Mouse (Mus musculus) megakaryocyte, adult 5-6 weeks (primary cell): ENCODE data around the gene Ccdc57. TPM values are rescaled to one million over a fixed set of nuclear protein-coding genes. Genes with fewer than 3 reads are reported as not detected.
A peak's percentile ranks its signal among the peaks of the same experiment; 100 is the strongest.

ENCODE experiments used
- ATAC-seq: 2 replicates; pipeline ENCODE4 v1.8.0; 2016; ENCODE audit warnings: mild to moderate bottlenecking, inconsistent platforms; ENCODE audit not compliant: poor library complexity, severe bottlenecking
- total RNA-seq, 2 experiments: library from RNA; stranded (forward) in 1 of 2; stranded (reverse) in 1 of 2; fragments of 153-499, 151-499 nt in 1 of 2; fragments of 221-1000, 200-1000 nt in 1 of 2; gene quantifications; 2 replicates each; pipeline versions ENCODE4 v1.2.3 to v1.2.4; 2015 to 2017

The Ccdc57 gene
- total RNA-seq, 2 experiments from 2014 or later, result 1.2 to 2.1 TPM

DNA sequence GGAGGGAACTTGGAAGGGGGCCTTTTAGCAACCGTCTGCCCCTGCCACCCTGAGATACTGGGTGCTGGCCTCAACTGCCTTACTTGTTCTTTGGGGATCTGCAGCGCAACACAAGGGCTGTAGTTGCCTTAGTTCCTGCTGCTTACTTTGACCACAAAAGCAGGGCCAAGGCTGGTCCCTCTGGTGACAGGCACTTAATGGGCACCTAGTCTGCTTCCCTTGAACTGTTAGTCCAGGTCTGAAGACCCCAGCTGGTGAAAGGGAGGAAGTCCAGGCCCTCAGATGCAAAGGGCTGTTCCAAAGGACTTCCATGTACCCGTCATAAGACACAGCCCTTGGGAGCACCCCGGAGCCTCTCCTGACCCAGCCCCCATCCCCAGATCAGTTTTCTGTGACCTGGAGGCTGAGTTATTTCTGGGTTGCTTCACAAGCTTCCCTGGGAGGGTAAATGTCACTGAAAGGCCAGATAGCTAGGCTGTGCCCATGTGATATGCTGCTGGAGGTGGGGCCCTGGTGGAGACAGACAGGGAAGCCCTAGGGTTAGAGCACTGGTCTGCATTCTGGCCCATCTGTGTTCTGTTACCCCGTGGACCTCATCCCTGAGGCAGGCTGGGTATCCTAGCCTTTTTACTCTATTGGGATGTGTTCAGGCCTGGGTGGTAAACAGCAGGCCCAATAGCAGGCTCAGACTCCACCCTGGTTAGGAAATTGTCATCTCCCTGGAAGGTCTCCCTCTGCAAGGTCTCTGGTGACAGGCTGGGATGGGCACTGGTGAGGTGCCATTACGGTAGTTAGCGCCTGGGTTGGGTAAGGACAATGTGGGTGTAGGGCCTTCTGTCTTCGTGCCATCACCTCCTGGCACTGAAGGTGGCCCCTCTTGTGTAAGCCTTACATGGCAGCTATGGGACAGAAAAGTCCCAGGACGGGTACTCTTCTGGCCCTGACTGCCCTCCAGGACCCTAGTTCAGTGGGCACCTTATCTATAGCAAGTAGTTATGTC is 19.4 kb upstream of the Ccdc57 start:
- no peak for ATAC-seq

GRCm38 (mm10) chr11:120951237-120951636 is 18.6 kb upstream of the Ccdc57 start:
- no peak for ATAC-seq

DNA sequence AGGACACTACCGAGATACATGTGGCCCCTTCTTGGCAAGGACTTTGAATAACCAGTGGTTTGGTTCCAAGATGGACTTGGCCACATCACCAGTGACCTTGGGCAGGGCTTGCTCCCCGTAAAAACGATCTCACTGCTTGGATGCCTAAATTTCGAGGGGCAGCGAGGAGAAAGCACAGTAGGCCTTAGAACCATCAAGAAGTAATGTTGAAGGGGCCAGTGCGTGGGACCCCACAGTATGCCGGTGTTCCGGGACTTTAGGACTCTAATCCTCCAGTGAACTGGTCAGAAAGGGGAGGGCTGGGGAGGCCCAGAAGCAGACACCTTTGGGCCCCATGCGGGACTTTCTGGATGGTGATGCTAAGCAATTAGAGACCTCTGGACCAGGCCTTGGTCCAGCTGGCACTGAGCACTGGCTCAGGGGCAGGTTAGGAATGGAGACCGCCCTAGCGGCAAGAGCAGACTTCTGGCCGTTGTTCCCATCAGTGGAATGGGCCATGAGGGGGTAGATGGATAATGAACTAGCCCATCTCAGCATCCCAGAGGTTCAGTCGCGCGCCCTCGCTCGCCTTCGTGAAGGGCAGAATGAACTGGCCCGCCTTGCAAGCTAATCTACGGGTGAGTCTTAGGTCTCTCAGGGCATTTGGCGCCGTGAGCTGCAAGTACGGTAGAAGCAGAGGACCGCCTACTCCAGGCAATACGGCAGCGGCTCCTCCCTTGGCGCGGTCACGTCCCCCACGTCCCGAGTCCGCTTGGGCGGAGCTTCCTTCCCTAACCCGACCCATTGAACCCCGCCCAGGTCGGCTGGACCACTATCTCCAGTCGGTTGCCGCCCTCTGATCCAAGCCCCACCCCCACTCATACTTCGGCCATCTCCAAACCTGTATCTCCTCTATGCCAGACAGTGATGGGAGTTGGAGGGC is 17.9 kb upstream of the Ccdc57 start:
- ATAC-seq, result peak; percentile 70

- no peak for ATAC-seq
These were observed 17.2 kb upstream of the Ccdc57 start for GRCm38 (mm10) chr11:120949863-120950262.

DNA sequence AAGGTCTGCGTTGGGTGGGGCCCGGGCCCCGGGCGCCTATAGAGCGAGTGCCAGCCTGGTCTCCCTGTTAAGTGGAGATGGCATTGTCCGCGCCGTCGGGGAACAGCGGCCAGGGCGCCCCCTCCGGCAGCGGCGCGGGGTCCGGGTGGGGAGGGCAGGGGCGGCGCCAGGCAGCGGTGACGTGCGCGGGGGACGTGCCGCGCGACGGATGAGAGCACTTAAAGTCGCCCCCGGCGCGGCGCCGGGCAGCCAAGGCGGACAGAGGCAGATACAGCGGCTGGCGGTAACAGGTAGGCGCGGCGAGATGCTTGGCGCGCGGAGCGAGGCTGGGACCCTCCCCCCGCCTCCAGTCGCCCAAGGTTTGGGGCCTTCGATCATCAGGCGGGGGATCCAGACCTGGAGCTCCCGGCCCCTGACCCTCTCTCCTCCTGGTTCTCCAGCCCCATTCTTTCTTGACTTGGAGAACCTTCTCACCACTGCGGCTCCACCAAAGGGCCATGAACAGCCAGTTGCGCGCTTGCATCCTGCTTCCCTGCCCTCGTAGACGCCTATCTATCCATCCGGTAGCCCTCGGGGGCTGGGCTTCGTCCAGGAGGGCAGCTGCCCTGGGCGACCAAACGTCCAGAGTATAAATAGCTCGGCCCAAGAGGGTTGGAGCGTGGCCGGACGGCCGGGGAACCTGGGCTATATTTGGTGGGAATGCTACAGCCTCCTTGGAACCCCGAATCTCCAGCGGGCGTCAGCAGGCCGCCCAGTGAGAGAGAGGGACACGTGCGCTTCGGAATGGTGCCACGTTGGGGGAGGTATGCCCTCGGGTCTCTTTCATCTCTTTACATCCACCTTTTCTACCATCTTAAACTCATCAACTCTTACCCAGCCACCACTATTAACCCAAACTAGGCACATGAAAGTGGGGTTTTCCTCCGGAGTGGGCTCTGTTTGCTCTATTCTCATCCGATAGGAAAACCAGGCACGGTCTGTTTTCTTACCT is 16.5 kb upstream of the Ccdc57 start:
- ATAC-seq, result peak; percentile 53

GRCm38 (mm10) chr11:120948328-120948727 is 15.7 kb upstream of the Ccdc57 start, which contains the start of gene Slc16a3:
Gene Slc16a3 (plus strand): TSS chr11:120948480.
- peak; percentile 52 for ATAC-seq

- no peak for ATAC-seq
These were observed 13.3 kb upstream of the Ccdc57 start for GRCm38 (mm10) chr11:120945926-120946325.

- ATAC-seq, result no peak
These were observed 12.6 kb upstream of the Ccdc57 start for GRCm38 (mm10) chr11:120945266-120945665.

- peak; percentile 19; the same call in 1 of the 2 replicates for ATAC-seq
These were observed 8.3 kb upstream of the Ccdc57 start for GRCm38 (mm10) chr11:120940959-120941358.

DNA sequence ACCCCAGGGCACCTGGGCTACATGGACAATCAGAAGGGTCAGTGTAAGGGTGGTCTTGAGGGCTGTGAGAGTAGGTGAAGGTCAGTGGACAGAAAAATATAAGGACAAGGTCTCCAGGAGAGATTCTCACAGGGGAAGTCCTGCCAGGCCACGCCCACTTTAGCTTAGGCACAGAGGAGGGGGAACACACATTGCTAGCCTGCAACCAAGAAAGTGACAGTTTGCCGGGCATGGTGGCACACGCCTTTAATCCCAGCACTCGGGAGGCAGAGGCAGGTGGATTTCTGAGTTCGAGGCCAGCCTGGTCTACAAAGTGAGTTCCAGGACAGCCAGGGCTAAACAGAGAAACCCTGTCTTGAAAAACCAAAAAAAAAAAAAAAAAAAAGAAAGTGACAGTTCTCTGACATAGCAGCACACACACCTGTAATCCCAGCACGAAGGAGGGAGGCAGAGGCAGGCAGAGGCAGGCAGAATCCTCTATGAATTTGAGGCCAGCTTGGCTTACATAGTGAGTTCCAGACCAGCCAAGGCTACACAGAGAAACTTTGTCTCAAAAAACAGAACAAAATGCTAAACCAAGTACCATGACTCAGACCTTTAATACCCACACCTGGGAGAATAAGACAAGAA is 7.2 kb upstream of the Ccdc57 start:
- peak; percentile 36 for ATAC-seq

GRCm38 (mm10) chr11:120938795-120939194 is 6.1 kb upstream of the Ccdc57 start:
- peak; percentile 81 for ATAC-seq

DNA sequence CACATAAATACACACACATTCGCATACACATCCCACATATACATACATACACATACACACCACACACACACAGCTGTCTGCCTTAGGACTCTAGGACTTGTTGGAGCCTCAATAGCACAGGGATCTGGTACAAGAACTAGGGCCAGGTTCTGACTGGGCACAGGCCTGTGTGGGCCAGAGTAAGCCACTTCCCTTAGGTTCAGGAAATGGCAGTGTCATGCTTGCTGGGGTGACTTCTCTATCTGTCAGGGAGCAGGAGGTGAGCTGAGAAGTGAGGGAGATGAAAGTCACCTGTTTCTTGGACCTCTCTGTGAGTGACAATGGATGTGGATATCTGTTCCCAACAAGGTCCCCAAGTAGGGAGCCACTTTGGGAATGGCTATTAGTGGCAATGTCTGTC is 5.3 kb upstream of the Ccdc57 start:
- peak; percentile 60 for ATAC-seq

DNA sequence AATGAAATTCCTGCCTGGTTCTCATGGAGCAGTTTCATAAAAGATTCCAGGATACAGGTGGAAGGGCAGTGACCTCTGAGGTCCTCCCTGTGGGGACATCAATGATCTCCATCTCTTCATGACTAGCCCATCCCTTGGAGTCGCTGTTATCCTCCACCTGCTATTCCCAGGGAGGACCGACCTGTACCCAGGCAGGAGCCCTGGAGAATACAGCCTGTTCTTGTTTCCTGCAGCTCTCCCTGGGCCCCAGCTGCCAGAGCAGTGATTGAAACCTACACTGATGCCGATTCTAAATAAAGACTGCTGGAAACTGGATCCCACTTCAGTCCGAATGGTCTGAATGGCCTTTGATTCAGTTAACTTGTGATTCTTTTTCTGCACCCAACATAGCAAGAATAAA is 1.2 kb downstream of the Ccdc57 start:
- no peak for ATAC-seq

- no peak for ATAC-seq
These were observed 4.2 kb downstream of the Ccdc57 start for GRCm38 (mm10) chr11:120928468-120928867.

GRCm38 (mm10) chr11:120922528-120922927 is 10.1 kb downstream of the Ccdc57 start:
- no peak for ATAC-seq

DNA sequence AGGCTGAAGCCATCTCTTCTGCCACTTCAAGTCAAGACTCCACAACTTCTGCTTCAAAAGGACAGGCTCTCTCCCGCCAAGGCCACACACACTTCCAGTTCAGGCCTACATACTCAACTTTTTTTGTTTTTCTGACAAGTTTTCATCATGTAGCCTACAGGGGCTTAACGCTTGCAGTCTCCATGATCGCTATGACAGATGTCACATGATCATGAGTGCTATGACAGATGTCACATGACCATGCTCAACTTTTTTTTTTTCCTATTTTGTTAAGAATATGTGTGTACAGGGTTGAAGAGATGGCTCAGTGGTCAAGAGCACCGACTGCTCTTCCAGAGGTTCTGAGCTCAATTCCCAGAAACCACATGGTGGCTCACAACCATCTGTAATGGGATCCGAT is 14.9 kb downstream of the Ccdc57 start:
- ATAC-seq, result no peak

DNA sequence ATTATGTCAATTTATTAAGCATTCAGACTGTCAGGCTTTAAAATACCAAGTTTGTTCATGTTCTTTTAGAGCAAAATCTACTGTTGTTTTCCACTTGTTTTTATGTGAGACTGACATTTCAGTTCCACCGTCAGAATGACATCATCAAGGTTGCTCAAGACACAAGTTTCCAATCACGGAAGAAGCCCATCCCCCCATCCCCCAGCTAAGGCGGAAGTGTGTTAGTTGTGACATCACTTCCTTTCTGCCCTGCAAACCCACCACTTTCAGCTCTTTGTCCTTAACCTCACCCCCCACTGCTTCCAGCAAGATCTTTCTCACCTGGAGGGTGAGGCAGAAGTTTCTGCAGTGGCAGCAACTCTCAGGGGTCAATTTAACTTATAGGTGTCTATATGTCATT is 16.2 kb downstream of the Ccdc57 start:
- peak; percentile 99 for ATAC-seq

GRCm38 (mm10) chr11:120913796-120914195 is 18.9 kb downstream of the Ccdc57 start:
- ATAC-seq, result no peak

- ATAC-seq, result peak; percentile 97
These were observed 27.2 kb downstream of the Ccdc57 start for GRCm38 (mm10) chr11:120905430-120905873.
